ENCODE assay signal across 12 mouse cellular contexts in the genomic region with DNA sequence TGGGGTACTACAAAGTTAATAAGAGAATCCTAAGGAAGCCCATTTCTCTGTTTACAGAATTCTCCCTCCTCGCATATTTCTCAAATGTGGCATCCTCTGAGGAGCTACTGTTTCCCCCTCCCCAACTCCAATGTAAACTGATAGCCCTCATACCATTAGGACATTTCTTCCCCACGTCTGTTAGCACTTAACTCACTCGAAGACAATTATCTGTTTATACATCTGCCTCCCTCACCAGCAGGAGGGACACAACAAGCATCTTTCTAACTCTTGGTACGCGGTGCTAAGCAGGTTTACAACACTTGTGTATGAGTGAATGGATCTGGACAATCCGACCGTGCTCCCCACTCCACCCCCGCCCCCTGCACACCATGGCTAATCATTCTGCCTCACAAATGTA.
A peak's percentile ranks its signal among the peaks of the same experiment; 100 is the strongest.
DNase-seq lines count a peak whose midpoint lies in the region; ATAC-seq and TF ChIP-seq lines count a peak whose summit lies in the region.
"Had no signal": no experiment of that assay in that cellular context is flagged by ENCODE, and none has a peak within 500 bp of the region (broad histone marks: within the 10 kb centered on the region; RNA-seq: fewer than 3 reads in every experiment).

No protein-coding gene starts in this region.

- H3K4me2 ChIP-seq in heart, embryonic 11.5 days, result no peak overlapping the region
- no peak overlapping the region for H3K4me2 ChIP-seq in kidney, embryonic 14.5 days (replicated peaks; ENCODE audit: low read depth, low read length)
- H3K4me2 ChIP-seq in forebrain, embryonic 14.5 days (ENCODE audit: low read length), result no peak overlapping the region

- no peak for DNase-seq in heart, adult 2 months
- DNase-seq in kidney, postnatal 14 days, result no peak
- peak; percentile 30 for DNase-seq in embryo, embryonic 11 days
- DNase-seq in limb, embryonic 10.5 days (ENCODE audit: low spot score), result no peak
- DNase-seq in adrenal gland, adult 2 months, result no peak
- DNase-seq in forebrain, embryonic 14.5 days (ENCODE audit: low spot score), result no peak
- DNase-seq: cerebellum, adult 18-20 months; lung, adult 2 months; right cerebral cortex, postnatal 4 days had no signal

- no peak for TF ChIP-seq POLR2A in heart, adult 2 months (IDR thresholded peaks at IDR 0.05; ENCODE audit: insufficient read depth, low read depth, low read length)

- peaks cover 11% of the 10 kb centered on the region for H3K4me1 ChIP-seq in heart, adult 2 months (ENCODE audit: control insufficient read depth, insufficient read depth, low read length)
- peaks cover 24% of the 10 kb centered on the region for H3K4me1 ChIP-seq in heart, embryonic 11.5 days (ENCODE audit: control insufficient read depth, insufficient read depth, low read length)
- H3K4me1 ChIP-seq in kidney, embryonic 14.5 days (ENCODE audit: control insufficient read depth, insufficient read depth, low read length), result peaks cover 29% of the 10 kb centered on the region
- H3K4me1 ChIP-seq in limb, embryonic 10.5 days, result peaks cover 47% of the 10 kb centered on the region
- peaks cover 16% of the 10 kb centered on the region for H3K4me1 ChIP-seq in forebrain, embryonic 14.5 days (ENCODE audit: control insufficient read depth, insufficient read depth, low read length)

- intact Hi-C loops in heart, adult 2 months (cut with DNase I), result loop anchor here (1.0 to 5.0 kb wide), 3 partner anchors 90 to 324 kb away; a partner anchor contains a TSS

- no peak overlapping the region for H3K9ac ChIP-seq in heart, adult 2 months (ENCODE audit: low read depth, low read length)
- H3K9ac ChIP-seq in heart, embryonic 11.5 days (ENCODE audit: low read depth, low read length), result no peak overlapping the region
- no peak overlapping the region for H3K9ac ChIP-seq in kidney, embryonic 14.5 days (ENCODE audit: low read depth, low read length)
- H3K9ac ChIP-seq in forebrain, embryonic 14.5 days (ENCODE audit: low read length), result no peak overlapping the region

- 62% methylated on average over 8 of the region's 8 CpGs for WGBS in heart, adult 2 months
- WGBS in heart, embryonic 11.5 days (ENCODE audit: insufficient replicate concordance), result 58% methylated on average over 8 of the region's 8 CpGs
- WGBS in kidney, embryonic 14.5 days, result 37% methylated on average over 8 of the region's 8 CpGs
- WGBS in limb, embryonic 10.5 days, result 41% methylated on average over 8 of the region's 8 CpGs
- WGBS in forebrain, embryonic 14.5 days, result 43% methylated on average over 8 of the region's 8 CpGs

- H3K4me3 ChIP-seq in heart, adult 2 months, result no peak overlapping the region
- no peak overlapping the region for H3K4me3 ChIP-seq in heart, embryonic 11.5 days (ENCODE audit: low read depth, low read length)
- H3K4me3 ChIP-seq in kidney, embryonic 14.5 days (ENCODE audit: low read length), result no peak overlapping the region
- H3K4me3 ChIP-seq in limb, embryonic 10.5 days, result no peak overlapping the region
- H3K4me3 ChIP-seq in forebrain, embryonic 14.5 days (ENCODE audit: low read depth, low read length), result no peak overlapping the region
- H3K4me3 ChIP-seq: left cerebral cortex, adult 2 months had no signal

- H3K36me3 ChIP-seq in heart, adult 2 months (ENCODE audit: control insufficient read depth, insufficient read depth, low read length), result no peaks in the 10 kb centered on the region
- H3K36me3 ChIP-seq in heart, embryonic 11.5 days (ENCODE audit: control insufficient read depth, insufficient read depth, low read length), result no peaks in the 10 kb centered on the region
- no peaks in the 10 kb centered on the region for H3K36me3 ChIP-seq in kidney, embryonic 14.5 days (ENCODE audit: control insufficient read depth, insufficient read depth, low read length)
- peaks cover 6% of the 10 kb centered on the region; the same call in 1 of the 2 replicates for H3K36me3 ChIP-seq in limb, embryonic 10.5 days
- 0 out of 2 replicates have a peak, but pooled peaks cover 3% of the 10 kb centered on the region for H3K36me3 ChIP-seq in forebrain, embryonic 14.5 days (ENCODE audit: control insufficient read depth, insufficient read depth, low read length)

- H3K27me3 ChIP-seq in heart, adult 2 months (ENCODE audit: control insufficient read depth, insufficient read depth, low read length), result no peaks in the 10 kb centered on the region
- H3K27me3 ChIP-seq in heart, embryonic 11.5 days (ENCODE audit: control insufficient read depth, insufficient read depth, low read length), result no peaks in the 10 kb centered on the region
- H3K27me3 ChIP-seq in kidney, embryonic 14.5 days (ENCODE audit: control insufficient read depth, insufficient read depth, low read length), result no peaks in the 10 kb centered on the region
- no peaks in the 10 kb centered on the region for H3K27me3 ChIP-seq in limb, embryonic 10.5 days (ENCODE audit: low read depth, poor library complexity, severe bottlenecking)
- H3K27me3 ChIP-seq in forebrain, embryonic 14.5 days (replicated peaks; ENCODE audit: control insufficient read depth, insufficient read depth, low read length), result no peaks in the 10 kb centered on the region

- no peak for ATAC-seq in heart, embryonic 11.5 days (replicated peaks; ENCODE audit: insufficient number of reproducible peaks, low FRiP score, low TSS enrichment)
- ATAC-seq in kidney, embryonic 14.5 days (ENCODE audit: low FRiP score, low TSS enrichment), result no peak
- ATAC-seq in forebrain, embryonic 14.5 days, result no peak

- H3K27ac ChIP-seq in heart, adult 2 months, result peak overlapping the region; percentile 28; the same call in 1 of the 2 replicates
- H3K27ac ChIP-seq in heart, embryonic 11.5 days (ENCODE audit: low read depth, low read length), result no peak overlapping the region
- H3K27ac ChIP-seq in kidney, embryonic 14.5 days (ENCODE audit: low read depth, low read length), result peak overlapping the region; percentile 1; the same call in 1 of the 2 replicates
- peak overlapping the region; percentile 82 for H3K27ac ChIP-seq in limb, embryonic 10.5 days
- H3K27ac ChIP-seq in forebrain, embryonic 14.5 days (ENCODE audit: low read depth, low read length), result no peak overlapping the region
- H3K27ac ChIP-seq: left cerebral cortex, adult 2 months had no signal

- no peak for TF ChIP-seq CTCF in heart, adult 2 months (IDR thresholded peaks at IDR 0.05)

- H3K79me2 ChIP-seq in heart, adult 2 months (replicated peaks; ENCODE audit: control insufficient read depth, insufficient read depth, low read length), result no peaks in the 10 kb centered on the region

- no peaks in the 10 kb centered on the region for H3K9me3 ChIP-seq in heart, embryonic 11.5 days (replicated peaks; ENCODE audit: control insufficient read depth, low read length)
- H3K9me3 ChIP-seq in kidney, embryonic 14.5 days (ENCODE audit: control insufficient read depth, low read length), result no peaks in the 10 kb centered on the region
- no peaks in the 10 kb centered on the region for H3K9me3 ChIP-seq in limb, embryonic 10.5 days (replicated peaks)
- no peaks in the 10 kb centered on the region for H3K9me3 ChIP-seq in forebrain, embryonic 14.5 days (replicated peaks; ENCODE audit: control insufficient read depth, low read length)

- TF ChIP-seq EP300 in heart, adult 2 months (IDR thresholded peaks at IDR 0.05; ENCODE audit: insufficient read depth, low read depth, low read length), result no peak

Comparison
In these comparisons a context has a peak if more than half of its experiments do, and no peak if none do; other contexts are left out.
1. H3K27ac ChIP-seq: peak in heart, adult 2 months (single experiment), kidney, embryonic 14.5 days (single experiment) and limb, embryonic 10.5 days (single experiment); none in heart, embryonic 11.5 days (single experiment) and forebrain, embryonic 14.5 days (single experiment).